Mouse (Mus musculus): ENCODE data around the gene Nhs. TPM values are rescaled to one million over a fixed set of nuclear protein-coding genes. Genes with fewer than 3 reads are reported as not detected.

Gene Nhs
- polyA plus RNA-seq, 1 experiment from 2014 or later: 2.2 TPM

GRCm38 (mm10) chrX:162003818-162004217, 155.7 kb downstream of the Nhs start:
- Histone ChIP-seq H3K27me3 (ENCODE audit: insufficient read depth, poor library complexity, severe bottlenecking) (peaks cover 97% of the 10 kb centered on the region), H3K9me3 (no peaks in the 10 kb centered on the region)
- WGBS: 55% methylated on average over 1 of the region's 1 CpGs

GRCm38 (mm10) chrX:161998876-161999275, 160.7 kb downstream of the Nhs start:
- H3K4me1 ChIP-seq (replicated peaks): peaks cover 20% of the 10 kb centered on the region
- H3K36me3 ChIP-seq: no peaks in the 10 kb centered on the region
- 78% methylated on average over 3 of the region's 3 CpGs for WGBS
- H3K4me3 ChIP-seq: no peak overlapping the region
- H3K27me3 ChIP-seq (ENCODE audit: insufficient read depth, poor library complexity, severe bottlenecking): peaks cover 98% of the 10 kb centered on the region
- H3K27ac ChIP-seq: no peak overlapping the region
- DNase-seq (ENCODE audit: low spot score): no peak
- no peaks in the 10 kb centered on the region for H3K9me3 ChIP-seq

More at GRCm38 (mm10) chrX:162003818-162004217, 155.7 kb downstream of the Nhs start:
- no peaks in the 10 kb centered on the region for H3K36me3 ChIP-seq
- no peak overlapping the region for H3K27ac ChIP-seq
- no peak overlapping the region for H3K4me3 ChIP-seq
- peaks cover 11% of the 10 kb centered on the region; the same call in 1 of the 2 replicates for H3K4me1 ChIP-seq (replicated peaks)
- DNase-seq (ENCODE audit: low spot score): no peak

DNA sequence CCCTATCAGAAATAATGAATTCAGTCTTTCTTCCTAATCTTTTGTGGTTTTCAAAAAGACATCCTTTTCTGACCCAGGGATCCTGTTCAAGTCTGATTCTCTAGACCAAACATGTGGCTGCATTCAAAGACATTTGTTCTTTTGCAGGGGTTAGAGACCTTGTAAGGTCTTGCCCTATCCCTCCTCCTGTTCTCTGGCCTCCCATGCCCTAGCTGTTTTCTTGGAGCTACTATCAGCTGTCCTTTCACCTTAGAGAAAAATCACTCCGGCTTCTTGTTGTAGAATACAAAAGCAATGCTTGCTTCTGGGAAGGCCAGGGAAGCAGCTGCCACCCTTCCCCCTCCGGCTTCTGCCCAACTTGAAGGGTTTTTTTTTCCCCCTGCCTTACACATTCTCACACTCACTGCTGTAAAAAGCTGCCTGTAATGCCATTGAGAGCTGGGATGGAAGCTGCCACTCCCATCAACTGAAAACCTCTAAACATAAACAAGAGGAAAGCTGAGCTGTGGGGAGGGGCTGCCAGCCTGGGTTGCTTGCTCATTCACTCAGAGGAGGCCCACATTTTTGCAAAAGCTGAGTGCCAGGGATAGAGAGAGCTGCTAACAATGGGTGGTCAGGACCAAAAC, 162.2 kb downstream of the Nhs start:
- peak; percentile 52 for DNase-seq (ENCODE audit: low spot score)
- peak overlapping the region; percentile 77 for H3K27ac ChIP-seq
- H3K9me3 ChIP-seq: no peaks in the 10 kb centered on the region
- H3K4me1 ChIP-seq (replicated peaks): peaks cover 32% of the 10 kb centered on the region
- H3K27me3 ChIP-seq (ENCODE audit: insufficient read depth, poor library complexity, severe bottlenecking): peaks cover 98% of the 10 kb centered on the region
- no peaks in the 10 kb centered on the region for H3K36me3 ChIP-seq
- 22% methylated on average over 2 of the region's 2 CpGs for WGBS
- H3K4me3 ChIP-seq: no peak overlapping the region

GRCm38 (mm10) chrX:161990171-161990570, 169.4 kb downstream of the Nhs start:
- Histone ChIP-seq H3K27me3 (ENCODE audit: insufficient read depth, poor library complexity, severe bottlenecking) (peaks cover 97% of the 10 kb centered on the region), H3K4me1 (replicated peaks) (peaks cover 12% of the 10 kb centered on the region; the same call in 1 of the 2 replicates), H3K9me3 (no peaks in the 10 kb centered on the region), H3K4me3 (no peak overlapping the region), H3K27ac (no peak overlapping the region), H3K36me3 (no peaks in the 10 kb centered on the region)
- no peak for DNase-seq (ENCODE audit: low spot score)
- 92% methylated on average over 1 of the region's 1 CpGs for WGBS

DNA sequence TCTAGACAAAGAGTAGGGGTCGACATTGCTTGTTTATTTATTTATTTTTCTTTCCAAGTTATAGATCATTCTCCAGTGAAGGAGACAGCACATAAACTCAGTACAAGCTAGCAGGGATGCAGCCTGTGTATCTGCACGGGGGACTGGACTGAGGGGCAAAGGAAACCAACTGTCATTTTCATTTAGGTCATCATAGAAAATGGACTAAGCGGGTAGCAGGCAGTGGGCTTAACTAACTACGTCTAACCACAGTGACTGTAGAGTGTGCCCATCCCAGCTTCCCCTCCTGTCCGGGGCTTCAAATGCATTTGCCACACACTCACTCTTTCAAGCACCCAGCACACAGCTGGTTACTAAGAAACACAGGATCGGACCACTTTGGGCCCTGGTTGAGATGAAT, 174.6 kb downstream of the Nhs start:
- DNase-seq (ENCODE audit: low spot score): no peak
- H3K36me3 ChIP-seq: no peaks in the 10 kb centered on the region
- no peak overlapping the region for H3K4me3 ChIP-seq
- 75% methylated on average over 6 of the region's 6 CpGs for WGBS
- no peaks in the 10 kb centered on the region for H3K4me1 ChIP-seq (replicated peaks)
- H3K9me3 ChIP-seq: no peaks in the 10 kb centered on the region
- peaks cover 86% of the 10 kb centered on the region for H3K27me3 ChIP-seq (ENCODE audit: insufficient read depth, poor library complexity, severe bottlenecking)
- H3K27ac ChIP-seq: no peak overlapping the region

DNA sequence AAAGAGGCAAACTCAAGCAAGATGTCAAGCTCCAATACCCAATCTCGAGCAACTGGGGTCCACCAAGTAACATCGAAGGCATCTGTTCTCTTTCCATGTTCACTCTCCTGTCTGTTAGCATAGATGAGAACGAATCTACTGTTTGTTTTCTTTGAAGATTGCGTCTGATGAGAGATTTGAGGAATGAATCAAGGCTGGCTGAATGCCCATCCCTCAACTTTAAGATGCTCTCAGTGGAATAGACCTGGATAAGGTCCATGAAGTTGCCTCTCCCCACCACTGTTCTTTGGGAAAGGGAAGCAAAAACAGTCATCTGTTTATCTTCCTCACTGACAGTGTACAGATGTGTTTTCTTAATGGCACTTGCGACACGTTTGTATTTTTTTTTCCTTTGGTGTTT, 178.1 kb downstream of the Nhs start:
- Histone ChIP-seq H3K4me3 (no peak overlapping the region), H3K4me1 (replicated peaks) (0 out of 2 replicates have a peak, but pooled peaks cover 3% of the 10 kb centered on the region), H3K27ac (no peak overlapping the region), H3K27me3 (ENCODE audit: insufficient read depth, poor library complexity, severe bottlenecking) (peaks cover 87% of the 10 kb centered on the region), H3K36me3 (no peaks in the 10 kb centered on the region), H3K9me3 (no peaks in the 10 kb centered on the region)
- no peak for DNase-seq (ENCODE audit: low spot score)
- WGBS: 79% methylated on average over 6 of the region's 6 CpGs

DNA sequence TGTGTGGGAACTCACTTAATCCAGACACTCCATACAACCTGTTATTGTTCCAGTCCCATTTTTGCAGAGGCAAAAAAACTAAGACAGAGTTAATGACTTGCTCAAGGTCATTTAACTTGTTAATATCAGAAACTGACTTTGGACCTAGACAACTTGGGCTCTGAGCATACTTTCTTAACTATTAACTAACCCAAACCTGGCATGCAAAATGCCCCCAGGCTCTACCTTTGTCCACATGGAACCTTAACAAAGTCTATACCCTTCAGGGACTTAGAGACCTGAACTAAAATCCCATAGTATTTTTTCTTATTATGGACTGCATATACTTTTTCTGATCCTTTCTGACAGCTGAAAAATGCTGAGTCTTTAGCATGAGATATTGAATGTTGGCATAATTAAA, 179.6 kb downstream of the Nhs start:
- no peaks in the 10 kb centered on the region for H3K36me3 ChIP-seq
- H3K9me3 ChIP-seq: no peaks in the 10 kb centered on the region
- no peak overlapping the region for H3K27ac ChIP-seq
- DNase-seq (ENCODE audit: low spot score): no peak
- peaks cover 87% of the 10 kb centered on the region for H3K27me3 ChIP-seq (ENCODE audit: insufficient read depth, poor library complexity, severe bottlenecking)
- H3K4me1 ChIP-seq (replicated peaks): 0 out of 2 replicates have a peak, but pooled peaks cover 3% of the 10 kb centered on the region
- no peak overlapping the region for H3K4me3 ChIP-seq

DNA sequence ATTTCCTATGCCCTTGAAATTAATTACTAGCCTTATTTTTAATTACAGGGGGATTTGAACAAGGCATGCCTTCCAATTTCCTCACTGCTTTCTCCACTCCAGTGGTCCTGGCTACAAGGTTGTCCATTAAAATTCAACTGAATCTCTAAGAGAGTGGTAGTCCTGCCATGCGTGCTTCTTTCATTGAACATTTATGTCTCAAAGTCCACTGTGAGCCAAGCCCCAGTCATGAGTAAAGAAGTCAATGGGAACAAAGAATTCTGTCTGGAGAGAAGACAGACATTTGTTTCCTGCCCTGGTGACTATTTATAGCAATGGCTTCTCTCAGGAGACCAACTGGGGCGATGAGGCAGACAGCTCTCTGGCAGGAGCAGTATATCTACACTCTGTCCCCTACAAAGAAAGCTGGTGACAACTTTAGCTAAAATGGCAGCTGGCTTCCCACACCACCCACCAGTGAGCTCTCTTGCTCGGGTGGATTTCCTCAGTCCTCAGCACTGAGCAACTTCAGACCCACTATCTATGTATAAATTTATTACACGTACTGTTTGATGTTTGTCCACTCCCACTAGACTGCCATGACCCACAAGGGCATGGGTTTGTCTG, 182.2 kb downstream of the Nhs start:
- Histone ChIP-seq H3K27me3 (ENCODE audit: insufficient read depth, poor library complexity, severe bottlenecking) (peaks cover 92% of the 10 kb centered on the region), H3K27ac (no peak overlapping the region)
- 68% methylated on average over 4 of the region's 4 CpGs for WGBS

GRCm38 (mm10) chrX:161976376-161976775, 183.2 kb downstream of the Nhs start:
- WGBS: 50% methylated on average over 2 of the region's 2 CpGs
- peaks cover 92% of the 10 kb centered on the region for H3K27me3 ChIP-seq (ENCODE audit: insufficient read depth, poor library complexity, severe bottlenecking)

More for the DNA sequence above, 182.2 kb downstream of the Nhs start:
- Histone ChIP-seq H3K4me3 (no peak overlapping the region), H3K9me3 (no peaks in the 10 kb centered on the region), H3K4me1 (replicated peaks) (peaks cover 3% of the 10 kb centered on the region; the same call in 1 of the 2 replicates), H3K36me3 (no peaks in the 10 kb centered on the region)
- DNase-seq (ENCODE audit: low spot score): no peak

DNA sequence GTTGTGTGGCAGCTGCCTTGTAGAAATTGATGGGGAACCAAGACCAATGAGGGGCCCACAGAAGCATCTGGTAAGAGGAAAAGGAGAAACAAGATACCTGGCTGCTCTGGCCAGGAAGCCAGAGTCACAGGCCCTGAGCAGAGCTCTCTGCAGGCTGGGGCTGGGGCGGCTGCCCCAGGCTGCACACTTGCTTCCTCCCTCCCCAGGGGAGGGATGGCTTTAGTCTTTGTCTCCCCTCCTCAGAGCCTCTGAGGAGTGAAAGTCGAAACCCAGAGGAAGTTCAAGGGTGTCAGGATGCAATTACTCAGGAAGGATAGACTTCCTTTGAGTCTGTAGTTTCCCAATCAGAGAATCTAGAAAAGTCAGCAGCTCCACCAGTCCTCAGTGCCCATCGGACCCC, 186.0 kb downstream of the Nhs start:
- Histone ChIP-seq H3K27me3 (ENCODE audit: insufficient read depth, poor library complexity, severe bottlenecking) (peaks cover 81% of the 10 kb centered on the region), H3K36me3 (no peaks in the 10 kb centered on the region), H3K4me1 (replicated peaks) (peaks cover 2% of the 10 kb centered on the region; the same call in 1 of the 2 replicates), H3K9me3 (no peaks in the 10 kb centered on the region), H3K27ac (no peak overlapping the region), H3K4me3 (no peak overlapping the region)
- no peak for DNase-seq (ENCODE audit: low spot score)
- WGBS: 45% methylated on average over 3 of the region's 3 CpGs

More at GRCm38 (mm10) chrX:161976376-161976775, 183.2 kb downstream of the Nhs start:
- DNase-seq (ENCODE audit: low spot score): no peak
- H3K36me3 ChIP-seq: no peaks in the 10 kb centered on the region
- H3K4me1 ChIP-seq (replicated peaks): peaks cover 3% of the 10 kb centered on the region; the same call in 1 of the 2 replicates
- no peaks in the 10 kb centered on the region for H3K9me3 ChIP-seq
- H3K27ac ChIP-seq: no peak overlapping the region
- no peak overlapping the region for H3K4me3 ChIP-seq

DNA sequence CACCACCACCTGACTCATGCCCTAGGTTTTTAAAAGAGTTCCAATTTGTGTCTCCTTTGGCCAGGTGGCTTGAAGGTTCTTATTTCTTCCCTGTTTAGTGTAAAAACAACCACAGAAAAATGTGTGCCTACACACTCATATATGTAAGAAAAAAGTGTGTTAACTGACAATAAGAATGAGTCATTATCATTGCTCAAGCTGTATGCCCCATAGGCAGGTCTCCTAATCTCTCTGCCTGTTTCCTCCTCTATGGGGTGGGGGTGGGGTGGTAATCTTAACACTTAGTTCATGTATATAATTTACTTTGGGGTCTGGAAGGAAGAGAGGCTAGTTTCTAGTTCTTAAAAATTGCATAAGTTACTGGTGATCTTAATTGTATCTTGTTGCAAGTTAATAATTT, 186.8 kb downstream of the Nhs start:
- H3K9me3 ChIP-seq: no peaks in the 10 kb centered on the region
- H3K36me3 ChIP-seq: no peaks in the 10 kb centered on the region
- H3K27me3 ChIP-seq (ENCODE audit: insufficient read depth, poor library complexity, severe bottlenecking): peaks cover 72% of the 10 kb centered on the region

GRCm38 (mm10) chrX:161971961-161972502, 187.5 kb downstream of the Nhs start:
- Histone ChIP-seq H3K4me1 (replicated peaks) (no peaks in the 10 kb centered on the region; the same call in 1 of the 2 replicates), H3K9me3 (no peaks in the 10 kb centered on the region), H3K36me3 (no peaks in the 10 kb centered on the region), H3K4me3 (no peak overlapping the region), H3K27me3 (ENCODE audit: insufficient read depth, poor library complexity, severe bottlenecking) (peaks cover 72% of the 10 kb centered on the region), H3K27ac (no peak overlapping the region)
- 84% methylated on average over 3 of the region's 3 CpGs for WGBS
- no peak for DNase-seq (ENCODE audit: low spot score)

More for the DNA sequence above, 186.8 kb downstream of the Nhs start:
- DNase-seq (ENCODE audit: low spot score): no peak
- no peak overlapping the region for H3K27ac ChIP-seq
- H3K4me1 ChIP-seq (replicated peaks): no peaks in the 10 kb centered on the region; the same call in 1 of the 2 replicates
- no peak overlapping the region for H3K4me3 ChIP-seq

DNA sequence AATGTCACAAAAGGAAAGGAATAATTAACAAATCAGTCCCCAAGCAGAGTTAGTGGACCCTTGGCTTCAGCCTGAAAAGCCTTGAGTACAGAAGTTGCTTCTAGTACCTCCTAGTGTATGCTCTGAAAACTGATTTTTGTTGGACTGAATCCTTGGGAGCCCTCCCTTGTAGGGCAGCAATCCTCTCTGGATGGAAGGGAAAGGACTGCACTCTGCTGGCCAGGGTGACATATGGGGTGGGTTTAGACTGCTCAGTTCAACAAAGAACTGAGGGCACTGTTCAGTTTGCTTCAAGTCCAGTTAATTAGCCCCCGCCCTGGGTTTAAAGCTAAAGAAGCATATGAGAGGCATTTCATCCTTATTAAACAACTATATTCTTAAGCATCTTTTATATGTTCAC, 188.4 kb downstream of the Nhs start:
- H3K36me3 ChIP-seq: no peaks in the 10 kb centered on the region
- H3K4me3 ChIP-seq: no peak overlapping the region
- peaks cover 72% of the 10 kb centered on the region for H3K27me3 ChIP-seq (ENCODE audit: insufficient read depth, poor library complexity, severe bottlenecking)
- no peaks in the 10 kb centered on the region for H3K9me3 ChIP-seq
- H3K27ac ChIP-seq: no peak overlapping the region
- no peak for DNase-seq (ENCODE audit: low spot score)
- no peaks in the 10 kb centered on the region; the same call in 1 of the 2 replicates for H3K4me1 ChIP-seq (replicated peaks)
- WGBS: 100% methylated on average over 1 of the region's 1 CpGs

All from hindbrain, embryonic 10.5 days (tissue).